Mouse (Mus musculus): ENCODE results near the gene Trak2.
A peak's percentile ranks its signal among the peaks of the same experiment; 100 is the strongest.
"Not testable (repeated sequence)": the region's sequence is repeated elsewhere in the genome, so short reads cannot be mapped to it uniquely, and the experiment has no call there.

Gene Trak2

DNA sequence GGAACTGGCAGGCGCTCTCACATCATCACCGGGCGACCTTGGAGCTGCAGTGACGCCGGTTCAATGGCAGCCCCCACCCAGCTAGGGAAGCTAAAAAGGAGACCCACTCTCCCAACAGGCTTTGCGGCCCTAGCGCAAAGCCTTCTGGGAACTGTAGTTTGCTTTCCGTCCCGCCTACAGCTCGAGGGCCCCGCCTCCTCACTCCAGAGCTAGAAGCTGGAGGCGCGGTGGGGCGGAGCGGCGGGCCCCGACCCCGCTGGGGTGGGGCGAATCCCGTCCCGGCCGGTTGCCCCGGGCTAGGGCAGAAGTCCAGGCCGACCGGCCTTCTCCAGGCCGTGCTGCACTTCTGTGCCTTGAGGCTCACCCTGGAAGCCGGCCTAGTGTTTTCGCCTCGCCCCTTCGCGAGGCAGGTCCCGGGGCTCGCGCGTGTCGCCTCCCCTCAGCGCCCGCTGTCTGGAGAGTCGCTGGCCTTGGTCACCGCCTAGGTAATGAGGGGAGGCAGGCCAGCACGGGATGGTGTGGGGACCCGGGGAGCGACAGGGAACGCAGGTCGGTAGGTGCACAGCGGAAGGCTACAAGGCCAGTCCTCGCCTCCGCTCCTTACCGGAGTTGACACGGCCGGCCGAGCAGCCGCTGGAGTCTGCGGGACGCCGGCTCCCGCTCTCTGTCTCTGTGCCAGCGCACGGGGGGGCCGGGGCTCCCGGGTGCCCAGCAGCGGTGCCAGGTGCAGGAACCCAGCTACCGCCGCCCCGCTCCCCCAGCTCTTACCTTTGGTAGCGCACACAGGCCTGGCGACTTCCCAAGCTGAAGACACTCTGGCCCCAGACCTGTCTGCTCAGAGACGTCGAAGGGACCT lies at the start of gene Trak2, which contains the start of gene Stradb:
Gene Trak2, minus strand, starts transcription at position 65 of the 856 bp plus-strand sequence.
Gene Stradb, plus strand, starts transcription at position 157 of the 856 bp plus-strand sequence.
- DNase-seq, result peak; percentile 97

DNA sequence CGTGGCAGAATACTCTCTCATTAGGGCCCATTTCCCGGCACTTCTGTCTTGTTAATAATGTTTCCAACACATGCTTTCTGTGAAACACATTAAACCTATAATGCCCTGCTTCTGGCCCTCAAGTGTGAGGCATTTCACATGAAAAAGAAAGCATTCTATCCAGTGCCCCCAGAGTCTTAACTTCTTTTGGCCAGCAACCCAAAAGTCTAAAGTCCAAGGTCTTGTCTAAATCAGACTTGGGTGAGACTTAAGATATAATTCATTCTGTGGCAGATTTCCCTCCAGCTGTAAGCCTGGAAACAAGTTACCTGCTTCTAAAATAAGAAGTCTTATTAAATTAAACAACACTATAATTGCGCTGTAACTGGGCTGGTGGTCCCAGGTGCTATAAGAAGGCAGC lies 48.3 kb upstream of the Trak2 start:
- DNase-seq, result no peak

DNA sequence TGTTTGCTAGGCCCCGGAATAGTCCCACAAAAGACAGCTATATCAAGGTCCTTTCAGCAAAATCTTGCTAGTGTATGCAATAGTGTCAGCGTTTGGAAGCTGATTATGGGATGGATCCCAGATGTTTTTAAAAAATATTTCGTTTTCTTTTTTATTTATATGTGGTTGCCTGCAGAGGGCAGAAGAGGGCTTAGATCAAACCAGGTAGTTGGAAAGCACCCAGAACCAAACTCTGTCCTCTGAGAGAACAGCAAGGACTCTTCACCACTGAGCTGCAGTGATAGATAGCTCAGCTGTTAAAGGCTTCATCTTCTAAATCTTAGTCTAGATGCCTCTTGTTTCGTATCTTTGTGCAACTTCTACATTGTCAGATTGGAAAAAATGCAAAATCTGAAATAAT lies 36.0 kb upstream of the Trak2 start:
- DNase-seq, result peak in 1 of 2 experiments; percentile 20

DNA sequence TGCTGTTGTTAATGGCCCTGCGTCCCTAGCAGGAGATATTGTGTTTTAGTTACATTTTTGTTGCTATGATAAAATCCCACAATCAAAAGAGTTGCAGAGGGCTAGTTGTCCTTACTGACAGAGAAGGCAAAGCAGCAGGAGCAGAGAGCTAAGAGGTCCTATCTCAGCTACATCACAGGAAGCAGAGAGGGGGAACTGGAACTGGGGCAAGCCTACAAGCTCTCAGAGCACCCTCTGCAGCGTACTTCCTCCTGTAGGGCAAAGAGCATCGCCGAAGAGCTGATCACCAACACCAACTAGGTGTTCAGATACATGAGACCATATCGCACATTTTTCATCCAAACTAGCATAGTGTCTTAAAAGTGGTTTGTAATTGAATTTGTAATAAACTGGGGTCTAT lies 22.1 kb upstream of the Trak2 start:
- no peak for DNase-seq

DNA sequence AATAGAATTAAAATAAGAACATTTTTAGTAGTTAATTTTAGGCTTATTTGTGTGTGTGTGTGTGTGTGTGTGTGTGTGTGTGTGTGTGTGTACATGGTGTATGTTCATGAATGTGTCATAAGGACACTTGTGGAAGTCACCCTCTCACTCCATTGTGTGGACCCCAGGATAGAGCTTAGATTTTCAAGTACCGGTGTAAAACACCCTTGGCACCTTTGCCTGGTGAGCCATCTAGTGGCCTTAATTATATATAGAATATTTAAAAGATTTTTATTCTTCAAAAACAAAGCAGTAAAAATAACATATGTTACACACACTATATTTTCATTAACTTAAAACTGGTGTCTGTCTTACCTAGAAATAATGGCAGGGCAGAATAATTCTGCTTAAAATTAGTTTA lies 20.5 kb upstream of the Trak2 start:
- no peak for DNase-seq

DNA sequence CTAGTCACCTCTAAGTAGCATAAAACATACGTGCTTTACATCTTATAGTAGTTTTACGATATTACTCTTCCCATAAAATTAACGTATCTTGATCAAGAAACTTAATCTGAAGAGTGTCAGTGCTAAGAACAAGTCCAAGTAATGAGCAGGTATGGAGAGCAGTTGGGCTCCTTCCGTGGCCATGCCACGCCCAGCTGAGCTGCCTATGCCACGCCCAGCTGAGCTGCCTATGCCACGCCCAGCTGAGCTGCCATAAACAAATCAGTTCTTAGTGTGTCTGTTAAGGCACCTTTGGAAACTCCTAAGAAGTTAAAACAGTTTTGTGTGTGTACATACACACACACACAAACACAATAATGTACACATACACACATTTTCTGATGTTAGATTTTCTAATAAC lies 19.9 kb upstream of the Trak2 start:
- DNase-seq, result no peak

DNA sequence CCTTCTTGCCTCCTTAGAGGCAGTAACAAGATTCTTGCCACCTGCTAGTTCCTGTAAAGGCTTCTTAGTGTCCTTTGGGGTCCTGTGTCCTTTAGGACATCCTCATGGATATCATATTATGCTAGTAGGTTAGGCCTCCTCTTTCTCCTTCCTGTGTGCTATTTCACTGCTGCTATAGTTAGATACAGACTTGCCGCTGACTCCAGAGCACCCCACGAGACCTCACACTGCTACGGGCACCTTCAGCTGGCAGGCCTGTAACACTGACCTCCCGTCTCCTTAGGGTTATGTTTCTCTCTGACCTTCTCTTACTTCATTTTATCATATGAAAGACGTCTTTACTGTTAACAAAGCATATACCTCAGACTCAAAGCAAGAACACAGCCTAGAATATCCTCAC lies 11.4 kb upstream of the Trak2 start:
- DNase-seq, result no peak

DNA sequence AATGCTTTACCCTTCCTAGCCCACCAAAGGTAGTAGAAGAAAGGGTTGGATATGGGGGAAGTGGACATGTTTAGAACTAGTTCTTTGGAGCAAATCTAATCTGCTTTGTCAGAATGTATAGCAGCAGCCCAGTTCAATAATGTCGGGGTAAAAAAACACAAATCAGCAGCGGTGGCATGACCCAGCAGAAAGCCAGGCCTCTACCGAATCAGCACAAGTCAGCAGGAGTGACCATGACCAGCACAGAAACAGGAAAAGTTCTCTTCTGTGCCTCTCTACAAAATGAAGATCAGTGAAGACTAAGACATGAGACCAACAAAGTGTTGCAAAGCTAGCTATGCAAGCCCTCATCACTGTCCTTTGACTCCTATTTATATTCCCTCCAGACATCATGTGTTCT lies 9.0 kb upstream of the Trak2 start:
- DNase-seq, result no peak

DNA sequence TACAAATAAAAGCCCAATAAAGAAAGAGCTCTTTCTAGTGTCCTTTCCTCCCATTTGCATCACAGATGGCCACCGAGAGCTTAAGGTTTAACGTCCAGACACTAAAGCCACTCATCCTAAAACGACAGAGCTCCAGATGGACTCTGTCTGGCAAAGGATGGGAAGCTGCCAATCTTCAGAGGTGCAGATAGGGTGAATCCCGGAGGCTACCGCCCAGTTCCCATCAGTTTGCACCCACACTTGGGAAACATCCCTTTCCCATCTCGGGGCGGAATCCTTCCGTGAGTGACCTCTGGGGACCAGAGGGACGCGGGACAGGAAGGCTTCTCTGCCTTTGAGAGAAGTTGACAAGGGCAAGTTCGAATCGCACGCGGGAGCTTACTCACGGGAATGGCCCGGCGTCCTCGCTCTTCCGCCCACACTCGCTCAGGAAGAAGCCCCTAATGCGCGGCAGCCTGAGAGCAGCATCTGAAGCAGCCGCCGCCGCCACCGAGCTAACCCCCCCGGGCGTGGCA lies 322 bp downstream of the Trak2 start:
- no peak for DNase-seq

DNA sequence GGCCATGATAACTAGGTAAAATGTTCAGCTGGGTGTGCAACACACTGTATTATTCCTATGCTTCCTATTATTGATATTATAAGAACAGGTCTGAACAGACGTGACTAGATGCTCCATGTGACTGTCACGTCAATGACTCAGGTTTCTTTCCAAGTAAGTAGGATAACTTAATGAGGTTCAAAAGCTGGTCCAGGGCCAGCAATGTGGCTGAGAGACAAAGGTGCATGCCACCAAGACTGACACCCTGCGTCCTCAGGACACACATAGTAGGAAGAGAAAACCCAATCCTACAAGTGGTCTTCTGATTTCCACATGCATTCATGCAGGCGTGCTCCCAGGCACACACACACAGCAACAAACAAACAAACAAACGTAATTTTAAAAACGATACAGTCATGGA lies 2.1 kb downstream of the Trak2 start:
- DNase-seq, result no peak

DNA sequence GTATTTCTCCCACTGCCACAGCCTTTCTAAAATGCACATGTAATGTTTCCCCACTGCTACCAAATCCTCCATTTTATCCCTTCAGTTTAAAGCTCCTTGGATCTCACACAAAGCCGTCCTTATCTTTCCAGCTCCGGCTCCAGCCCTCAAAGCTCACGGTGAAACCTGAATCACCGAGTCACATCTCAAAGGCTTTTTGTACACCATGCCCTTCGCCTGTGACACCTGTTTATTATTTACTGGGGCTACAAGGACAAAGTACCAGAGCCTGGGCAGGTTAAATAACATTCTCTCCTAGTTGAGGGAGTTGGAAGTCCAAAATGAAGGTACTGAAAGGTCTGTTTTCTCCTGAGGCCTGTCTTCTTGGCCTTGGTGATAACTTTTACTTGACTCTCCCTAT lies 3.2 kb downstream of the Trak2 start:
- DNase-seq, result no peak

DNA sequence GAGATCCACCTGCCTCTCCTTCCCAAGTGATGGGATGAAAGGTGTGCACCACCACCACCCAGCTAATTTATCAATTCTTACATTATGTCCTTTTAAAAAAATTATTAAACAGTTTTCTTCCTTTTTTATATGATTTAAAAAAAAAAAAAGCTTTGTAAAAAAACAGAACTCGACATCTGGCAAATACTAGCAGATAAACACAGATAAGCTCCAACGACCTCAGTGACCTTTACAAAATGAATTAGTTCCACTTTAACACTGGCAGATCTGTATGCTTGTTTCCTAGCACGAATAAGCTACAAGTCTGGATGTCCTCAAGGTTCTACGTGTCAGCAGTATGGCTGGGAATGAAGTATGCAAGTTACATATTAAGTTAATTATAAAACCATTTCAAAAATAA lies 5.7 kb downstream of the Trak2 start:
- DNase-seq, result no peak

DNA sequence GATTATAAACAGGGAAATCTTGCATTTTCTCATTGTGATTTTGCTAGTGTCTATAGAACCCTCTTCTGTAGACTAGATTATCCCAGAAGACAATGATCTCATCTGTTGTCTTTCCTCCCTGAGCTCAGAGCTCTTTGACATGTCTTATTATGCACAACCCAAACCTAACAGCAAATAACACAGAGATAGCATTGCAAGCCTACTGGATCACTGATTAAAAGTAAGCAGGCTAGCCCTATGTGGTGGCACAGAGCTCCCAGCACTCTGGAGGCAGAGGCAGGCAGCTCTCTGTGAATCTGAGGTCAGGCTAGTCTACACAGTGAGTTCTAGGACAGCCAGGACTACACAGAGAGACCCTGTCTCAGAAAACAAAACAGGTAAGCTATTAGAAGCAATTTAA lies 10.4 kb downstream of the Trak2 start:
- DNase-seq, result no peak

DNA sequence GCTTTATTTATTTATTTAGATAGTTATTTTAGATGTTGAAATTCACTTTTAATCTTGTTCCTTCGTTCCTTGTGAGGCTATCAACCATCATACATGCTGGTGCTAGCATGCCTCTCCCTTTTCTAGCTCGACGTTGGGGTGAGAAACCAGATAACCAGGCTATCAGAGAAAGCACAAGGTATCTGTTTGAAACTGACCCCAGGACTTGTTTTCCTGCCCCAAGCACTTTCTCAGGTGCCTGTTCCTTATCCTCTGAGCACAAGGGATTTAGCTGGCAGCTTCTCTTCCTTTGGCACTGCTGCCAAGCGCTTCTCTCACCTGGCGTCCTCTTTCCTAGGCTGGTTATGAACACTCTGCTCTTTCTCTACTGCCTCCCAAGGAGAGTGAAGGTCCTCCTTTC lies 10.8 kb downstream of the Trak2 start:
- DNase-seq, result no peak

DNA sequence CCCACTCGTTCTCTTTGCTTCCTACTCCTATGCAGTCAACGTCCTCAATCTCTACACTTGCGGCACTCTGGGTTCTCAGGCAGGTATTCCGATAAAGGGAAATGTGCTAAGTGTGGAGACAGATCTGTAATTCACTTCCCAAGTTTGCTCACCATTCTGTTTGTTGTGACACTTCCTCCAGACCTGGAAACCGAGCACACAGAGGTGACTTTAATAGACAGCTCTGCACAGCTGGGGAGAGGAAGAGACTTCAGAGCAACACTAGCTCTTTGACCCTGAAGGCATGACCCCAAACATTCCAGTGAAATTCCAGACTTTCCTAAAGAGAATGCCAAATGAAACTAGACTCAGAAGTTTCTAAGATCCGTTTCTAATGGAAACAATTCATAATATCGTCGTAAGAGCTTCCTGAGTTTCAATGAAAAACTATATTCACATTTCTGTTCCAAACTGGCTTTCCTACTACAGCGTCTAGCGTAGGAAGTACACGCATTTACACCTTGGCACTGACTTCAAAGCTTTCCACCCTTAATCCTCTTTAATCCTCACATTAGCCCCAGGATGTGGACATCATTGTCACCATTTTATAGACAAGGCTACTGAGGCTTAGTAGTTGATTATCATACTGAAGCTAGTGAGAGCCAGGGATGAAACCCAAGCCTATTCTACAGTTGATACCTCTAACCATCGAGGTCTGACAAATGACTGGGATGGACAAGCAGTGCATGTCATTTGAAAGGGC lies 11.9 kb downstream of the Trak2 start:
- no peak for DNase-seq

DNA sequence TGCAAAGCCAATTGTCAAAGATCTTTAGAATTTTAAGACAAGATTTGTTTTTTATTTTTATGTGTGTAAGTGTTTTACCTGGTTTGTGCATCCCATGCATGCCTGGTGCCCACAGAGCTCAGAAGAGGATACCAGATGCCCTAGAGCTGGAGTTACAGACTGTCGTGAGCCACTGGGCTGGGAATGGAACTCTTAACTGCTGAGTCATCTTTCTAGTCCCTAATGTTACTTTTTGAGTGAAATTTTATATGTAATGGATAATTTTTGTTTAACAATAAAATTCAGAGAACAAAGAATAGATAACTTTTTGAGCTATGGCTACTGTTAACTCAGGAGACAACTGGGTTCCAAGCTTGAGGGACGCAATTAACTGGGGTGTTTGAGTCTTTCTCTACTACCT lies 13.5 kb downstream of the Trak2 start:
- DNase-seq, result no peak

DNA sequence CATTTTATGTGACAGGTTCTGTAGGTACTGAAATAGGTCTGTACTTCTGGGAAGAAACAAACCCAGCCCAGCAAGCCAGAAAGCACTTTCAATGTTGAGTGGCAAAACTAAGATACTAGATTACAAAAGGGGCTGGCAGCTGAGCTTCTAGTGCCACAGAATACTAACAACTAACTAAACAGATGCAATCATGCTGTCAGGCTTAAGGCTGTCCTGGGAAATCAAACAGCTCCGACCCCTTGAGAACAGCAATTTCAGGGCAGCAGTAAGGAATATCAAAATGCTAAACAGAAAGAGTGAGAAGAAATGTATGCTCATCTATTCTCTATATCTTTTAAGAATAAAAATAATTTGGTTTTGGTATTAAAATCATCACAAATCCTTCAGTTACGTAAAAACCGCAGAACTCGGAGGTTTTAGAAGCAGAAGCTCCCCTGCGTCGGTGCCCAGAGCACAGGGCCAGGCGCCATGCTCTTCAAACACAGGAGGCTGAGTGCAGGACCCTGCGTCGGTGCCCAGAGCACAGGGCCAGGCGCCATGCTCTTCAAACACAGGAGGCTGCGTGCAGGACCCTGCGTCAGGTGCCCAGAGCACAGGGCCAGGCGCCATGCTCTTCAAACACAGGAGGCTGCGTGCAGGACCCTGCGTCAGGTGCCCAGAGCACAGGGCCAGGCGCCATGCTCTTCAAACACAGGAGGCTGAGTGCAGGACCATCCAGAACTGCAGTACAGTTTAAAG lies 14.3 kb downstream of the Trak2 start:
- DNase-seq, result not testable (repeated sequence)

DNA sequence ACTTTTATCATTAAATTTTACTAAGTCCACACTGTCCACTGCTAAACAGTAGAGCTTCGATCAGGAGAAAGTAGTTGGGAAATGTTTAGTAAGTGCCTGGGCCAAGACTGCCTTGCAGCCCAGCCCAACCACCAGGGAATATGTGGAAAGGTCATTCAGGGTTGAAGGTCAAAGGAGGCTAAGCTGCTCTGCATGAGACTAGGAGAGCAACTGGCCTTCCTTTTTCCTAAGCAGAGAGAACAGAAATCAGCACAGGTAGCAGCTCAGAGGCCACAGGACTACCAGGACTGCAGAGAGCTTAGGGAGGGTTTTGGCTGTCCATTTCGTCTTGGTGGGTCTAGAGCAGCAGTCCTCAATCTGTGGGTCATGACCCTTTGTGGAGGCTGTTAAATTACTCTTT lies 15.3 kb downstream of the Trak2 start:
- DNase-seq, result no peak

DNA sequence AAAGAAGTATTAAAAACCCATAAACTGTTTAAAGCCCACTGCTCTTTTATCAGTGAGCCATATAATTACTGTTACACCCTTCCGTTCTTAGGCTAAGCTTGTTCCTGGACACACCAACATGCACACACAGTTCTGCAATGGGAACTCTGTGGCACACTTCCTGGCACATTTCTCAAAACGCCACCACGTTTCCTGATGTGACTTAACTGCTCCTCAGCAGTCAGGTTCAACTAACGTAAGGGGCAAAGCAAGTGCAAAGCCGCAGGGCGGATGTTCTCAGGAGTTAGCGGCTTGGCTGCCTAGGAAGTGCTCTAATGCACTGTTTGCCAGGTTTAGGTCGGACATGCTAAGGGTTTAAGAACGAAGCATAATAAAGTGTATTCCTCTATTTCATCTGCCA lies 17.0 kb downstream of the Trak2 start:
- DNase-seq, result peak; percentile 59 to 67

DNA sequence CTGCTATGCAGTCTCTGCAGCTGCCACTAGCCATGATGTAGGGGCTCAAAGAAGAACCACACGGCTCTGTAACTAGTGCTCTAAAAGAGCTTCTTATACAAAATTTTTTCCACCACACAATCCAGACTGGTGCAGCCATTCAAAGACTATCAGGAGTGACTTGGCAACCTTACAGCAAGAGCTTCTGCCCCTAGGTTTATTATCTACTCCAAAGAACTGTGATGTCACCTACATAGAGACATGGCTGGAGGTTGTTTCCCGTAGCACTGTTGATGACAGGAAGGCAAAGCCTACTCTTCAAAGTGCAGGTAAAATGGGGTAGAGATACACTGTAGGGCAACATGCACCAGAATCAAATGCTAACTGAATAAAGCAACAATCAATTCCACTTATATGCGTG lies 17.5 kb downstream of the Trak2 start:
- no peak for DNase-seq

DNA sequence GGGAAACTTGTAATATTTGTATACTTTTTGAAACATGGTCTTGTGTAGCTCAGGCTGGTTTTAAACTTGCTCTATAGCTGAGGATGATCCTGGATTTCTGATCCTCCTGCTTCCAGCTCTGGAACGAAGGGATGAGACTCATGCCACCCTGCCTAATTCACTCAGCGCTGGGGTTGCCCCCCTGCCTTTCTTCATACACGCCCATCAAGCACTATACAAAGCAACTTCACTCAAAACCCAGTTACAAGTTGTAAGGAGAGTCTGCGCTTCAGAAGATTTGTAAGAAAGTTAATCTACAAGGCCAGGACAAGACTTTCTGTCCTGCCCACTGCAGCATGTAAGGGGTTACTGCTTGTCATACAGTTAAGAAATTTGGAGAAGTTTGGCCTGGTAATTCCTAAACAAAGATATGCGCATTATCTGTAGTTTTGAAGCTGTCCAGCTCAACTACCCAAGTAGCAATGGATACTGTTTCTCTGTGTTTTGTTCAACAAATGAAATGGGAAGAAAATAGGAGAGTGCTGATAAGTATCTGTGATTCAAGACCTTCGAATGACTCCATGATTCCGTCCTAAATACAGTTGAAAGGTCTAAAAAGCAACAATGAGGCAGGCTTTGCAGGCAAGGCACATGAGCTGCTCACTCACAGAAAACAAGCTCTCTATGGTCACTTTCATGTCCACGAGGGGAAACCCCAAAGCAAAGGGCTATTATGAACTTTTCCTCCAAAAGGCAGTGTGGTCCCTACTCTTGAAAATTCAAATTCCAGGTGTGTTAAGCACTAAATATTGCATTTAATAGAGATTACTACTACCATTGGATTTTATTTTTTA lies 18.4 kb downstream of the Trak2 start:
- DNase-seq, result no peak

DNA sequence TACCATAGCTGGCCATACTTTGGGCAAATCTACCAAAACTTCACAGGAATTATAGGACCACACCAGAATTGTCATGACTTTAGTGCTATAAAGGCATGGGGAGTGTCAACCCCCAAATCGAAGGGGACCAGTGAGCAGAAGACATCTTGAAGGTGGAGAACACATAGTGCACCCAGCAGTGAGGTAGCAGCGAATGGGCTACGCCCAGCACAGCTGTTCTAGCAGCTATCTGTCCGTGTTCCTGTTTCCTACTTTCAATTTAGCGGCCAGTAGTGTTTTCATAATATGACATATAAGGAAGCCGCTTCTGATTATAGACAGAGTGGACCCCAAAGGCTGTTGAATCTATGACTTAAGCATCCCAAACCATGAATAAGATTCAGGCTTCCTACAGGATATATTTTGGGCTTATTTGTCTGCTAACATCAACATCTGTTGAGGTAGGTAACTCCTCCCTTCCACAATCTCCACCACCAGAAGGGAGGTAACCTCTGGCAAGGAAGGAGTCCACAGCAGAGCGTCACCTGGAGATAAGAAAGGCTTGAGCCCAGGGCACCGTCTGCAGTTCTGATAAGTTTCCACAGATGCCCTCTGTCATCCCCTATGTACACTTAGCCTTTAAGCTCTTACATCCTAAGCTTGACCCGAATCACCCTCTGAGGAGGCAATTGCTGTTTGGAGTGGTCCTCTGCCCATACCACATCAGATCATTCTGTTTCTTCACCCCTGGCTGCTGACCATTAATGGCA lies 19.4 kb downstream of the Trak2 start:
- peak in 1 of 2 experiments; percentile 22 for DNase-seq

Data from lung, postnatal 4 days (tissue).